Mouse (Mus musculus) stomach, embryonic 16.5 days (tissue): ENCODE measurements around the gene 2610318N02Rik. TPM values are rescaled to one million over a fixed set of nuclear protein-coding genes. Genes with fewer than 3 reads are reported as not detected.

Source experiments
- ATAC-seq: fragments of 200-750 bp; cut with Nextera tagmentation; 2 replicates; pipeline ENCODE4 v1.8.0; 2017; ENCODE audit warnings: moderate number of reproducible peaks, moderate TSS enrichment; ENCODE audit not compliant: insufficient read depth, low FRiP score
- H3K27ac ChIP-seq: fragments of 300-500 bp; sonication (generic); 2 replicates; pipeline ENCODE4 v1.5.1; 2014; ENCODE audit warnings: low read length
- H3K27me3 ChIP-seq: fragments of 300-500 bp; sonication (generic); 2 replicates; pipeline ENCODE4 v1.6.1; 2014; ENCODE audit warnings: low read length, control low read depth, mixed read lengths; ENCODE audit not compliant: control insufficient read depth, insufficient read depth
- H3K36me3 ChIP-seq: fragments of 300-500 bp; sonication (generic); 2 replicates; pipeline ENCODE4 v1.6.1; 2014; ENCODE audit warnings: low read length; ENCODE audit not compliant: control insufficient read depth, insufficient read depth
- H3K4me1 ChIP-seq: fragments of 300-500 bp; sonication (generic); 2 replicates; pipeline ENCODE4 v1.6.1; 2014; ENCODE audit warnings: low read length, control low read depth, mixed read lengths; ENCODE audit not compliant: control insufficient read depth, insufficient read depth
- H3K4me2 ChIP-seq: fragments of 300-500 bp; sonication (generic); 2 replicates; pipeline ENCODE4 v1.6.1; 2014; ENCODE audit warnings: low read depth, low read length, mixed read lengths
- H3K4me3 ChIP-seq: fragments of 300-500 bp; sonication (generic); replicated peaks from 2 replicates; pipeline ENCODE4 v1.5.1; 2014; ENCODE audit warnings: mild to moderate bottlenecking, low read length
- H3K9ac ChIP-seq: fragments of 300-500 bp; sonication (generic); 2 replicates; pipeline ENCODE4 v1.6.1; 2014; ENCODE audit warnings: low read length
- H3K9me3 ChIP-seq: fragments of 300-500 bp; sonication (generic); replicated peaks from 2 replicates; pipeline ENCODE4 v1.6.1; 2016; ENCODE audit warnings: low read length, control low read depth; ENCODE audit not compliant: control insufficient read depth
- WGBS: fragments of 180-500 bp; shearing (Covaris S2); extraction: QIAGEN DNeasy Blood & Tissue Kit; methylation state at CpG from one replicate; pipeline ENCODE4 v1.1.7; 2014; 5-methylcytosine and 5-hydroxymethylcytosine counted together
- polyA plus RNA-seq: library from polyadenylated mRNA; unstranded; fragments of >200 nt; fragmentation: Nextera tagmentation; extraction: Ambion mirVana; gene quantifications from 2 replicates; pipeline ENCODE4 v1.2.1, GENCODE M21; 2015

Gene 2610318N02Rik
- polyA plus RNA-seq, 1 experiment from 2014 or later: 21.3 TPM

GRCm38 (mm10) chr16:17146772-17147235 lies 21.8 kb upstream of the 2610318N02Rik start, which contains the start of gene Ccdc116:
Gene Ccdc116, minus strand, starts transcription at chr16:17147229.
- Histone ChIP-seq H3K27me3 (no peaks in the 10 kb centered on the region), H3K4me3 (peak within 1 kb of the TSS; percentile 70), H3K4me1 (peaks cover 13% of the 10 kb centered on the region), H3K9me3 (no peaks in the 10 kb centered on the region), H3K36me3 (no peaks in the 10 kb centered on the region), H3K9ac (peak within 1 kb of the TSS; percentile 73), H3K4me2 (peak within 1 kb of the TSS; percentile 99), H3K27ac (peak within 1 kb of the TSS; percentile 15; the same call in 1 of the 2 replicates)
- WGBS: 1% methylated on average over 34 of the region's 34 CpGs
- ATAC-seq: peak; percentile 83

- Histone ChIP-seq H3K4me3 (no peak within 1 kb of the TSS), H3K4me1 (peaks cover 13% of the 10 kb centered on the region), H3K9me3 (no peaks in the 10 kb centered on the region), H3K4me2 (no peak within 1 kb of the TSS), H3K27me3 (no peaks in the 10 kb centered on the region), H3K9ac (no peak within 1 kb of the TSS), H3K27ac (no peak within 1 kb of the TSS), H3K36me3 (no peaks in the 10 kb centered on the region)
- no peak for ATAC-seq
- 26% methylated on average over 7 of the region's 7 CpGs for WGBS
Measured at GRCm38 (mm10) chr16:17144339-17144738, 19.4 kb upstream of the 2610318N02Rik start, which contains the start of gene Ydjc. Gene Ydjc, plus strand, starts transcription at chr16:17144621.

- WGBS: 85% methylated on average over 15 of the region's 15 CpGs
- no peak overlapping the region for H3K4me2 ChIP-seq
- no peaks in the 10 kb centered on the region for H3K27me3 ChIP-seq
- H3K27ac ChIP-seq: no peak overlapping the region
- H3K9me3 ChIP-seq: no peaks in the 10 kb centered on the region
- ATAC-seq: no peak
- no peak overlapping the region for H3K9ac ChIP-seq
- peaks cover 7% of the 10 kb centered on the region; the same call in 1 of the 2 replicates for H3K4me1 ChIP-seq
- no peaks in the 10 kb centered on the region for H3K36me3 ChIP-seq
- no peak overlapping the region for H3K4me3 ChIP-seq
Measured at GRCm38 (mm10) chr16:17137355-17137754, 12.4 kb upstream of the 2610318N02Rik start.

GRCm38 (mm10) chr16:17132906-17133200 lies 7.9 kb upstream of the 2610318N02Rik start:
- no peak for ATAC-seq
- H3K4me2 ChIP-seq: peak overlapping the region; percentile 76

GRCm38 (mm10) chr16:17132089-17132905 lies 7.3 kb upstream of the 2610318N02Rik start, which contains the start of gene Sdf2l1:
Gene Sdf2l1, minus strand, starts transcription at chr16:17132383.
- H3K9ac ChIP-seq: peak within 1 kb of the TSS; percentile 83
- H3K9me3 ChIP-seq: no peaks in the 10 kb centered on the region
- no peaks in the 10 kb centered on the region for H3K27me3 ChIP-seq
- H3K4me1 ChIP-seq: peaks cover 14% of the 10 kb centered on the region
- under 1% methylated on average over 47 of the region's 47 CpGs for WGBS
- ATAC-seq: peak; percentile 98
- H3K36me3 ChIP-seq: no peaks in the 10 kb centered on the region
- H3K4me3 ChIP-seq: peak within 1 kb of the TSS; percentile 92
- H3K4me2 ChIP-seq: peak within 1 kb of the TSS; percentile 76
- peak within 1 kb of the TSS; percentile 64 for H3K27ac ChIP-seq

More at GRCm38 (mm10) chr16:17132906-17133200, 7.9 kb upstream of the 2610318N02Rik start:
- peak overlapping the region; percentile 64 for H3K27ac ChIP-seq
- H3K4me1 ChIP-seq: peaks cover 14% of the 10 kb centered on the region
- WGBS: 24% methylated on average over 7 of the region's 7 CpGs
- H3K27me3 ChIP-seq: no peaks in the 10 kb centered on the region
- no peaks in the 10 kb centered on the region for H3K9me3 ChIP-seq
- no peaks in the 10 kb centered on the region for H3K36me3 ChIP-seq
- H3K4me3 ChIP-seq: peak overlapping the region; percentile 92
- H3K9ac ChIP-seq: peak overlapping the region; percentile 71

- Histone ChIP-seq H3K36me3 (no peaks in the 10 kb centered on the region), H3K9me3 (no peaks in the 10 kb centered on the region), H3K9ac (peak overlapping the region; percentile 83), H3K4me1 (peaks cover 14% of the 10 kb centered on the region), H3K27me3 (no peaks in the 10 kb centered on the region), H3K4me3 (peak overlapping the region; percentile 92), H3K4me2 (peak overlapping the region; percentile 76), H3K27ac (no peak overlapping the region; the same call in 1 of the 2 replicates)
- WGBS: 4% methylated on average over 43 of the region's 43 CpGs
- peak; percentile 5; the same call in 1 of the 2 replicates for ATAC-seq
Measured at GRCm38 (mm10) chr16:17131191-17132088, 6.5 kb upstream of the 2610318N02Rik start.

- Histone ChIP-seq H3K9ac (no peak overlapping the region), H3K4me1 (peaks cover 23% of the 10 kb centered on the region), H3K36me3 (no peaks in the 10 kb centered on the region), H3K4me3 (no peak overlapping the region), H3K9me3 (no peaks in the 10 kb centered on the region), H3K27ac (no peak overlapping the region), H3K4me2 (no peak overlapping the region), H3K27me3 (no peaks in the 10 kb centered on the region)
- 100% methylated on average over 1 of the region's 1 CpGs for WGBS
- no peak for ATAC-seq
Measured at GRCm38 (mm10) chr16:17127292-17127691, 2.3 kb upstream of the 2610318N02Rik start.

GRCm38 (mm10) chr16:17124119-17124870 lies 672 bp downstream of the 2610318N02Rik start:
- WGBS: 5% methylated on average over 22 of the region's 22 CpGs
- H3K4me2 ChIP-seq: peak overlapping the region; percentile 68
- H3K27me3 ChIP-seq: no peaks in the 10 kb centered on the region
- H3K4me1 ChIP-seq: peaks cover 16% of the 10 kb centered on the region
- peak; percentile 31 for ATAC-seq
- peak overlapping the region; percentile 33; the same call in 1 of the 2 replicates for H3K27ac ChIP-seq
- H3K9me3 ChIP-seq: no peaks in the 10 kb centered on the region
- peak overlapping the region; percentile 69 for H3K9ac ChIP-seq
- no peaks in the 10 kb centered on the region for H3K36me3 ChIP-seq
- peak overlapping the region; percentile 51 for H3K4me3 ChIP-seq
